Mouse (Mus musculus): ENCODE measurements around the gene 4930432M17Rik.

- TF ChIP-seq POLR2A (IDR thresholded peaks at IDR 0.05; ENCODE audit: low read depth, low read length) (no peak), SIN3A (IDR thresholded peaks at IDR 0.05; ENCODE audit: low read length) (no peak), CTCF (conservative IDR thresholded peaks at IDR 0.05 in 1 of 2, IDR thresholded peaks at IDR 0.05 in 1 of 2; ENCODE audit: low read depth in 2 of 2, low read length in 2 of 2) (no peak), USF1 (IDR thresholded peaks at IDR 0.05; ENCODE audit: low read depth, low read length) (no peak), MAFK (IDR thresholded peaks at IDR 0.05; ENCODE audit: insufficient replicate concordance, low read length) (no peak), NELFE (IDR thresholded peaks at IDR 0.05; ENCODE audit: low read depth, low read length) (no peak), PAX5 (IDR thresholded peaks at IDR 0.05; ENCODE audit: low read length) (no peak)
Measured at GRCm38 (mm10) chr3:121656922-121657321, 13.6 kb upstream of the 4930432M17Rik start.

Measured in CH12.LX (cell line).